Mouse (Mus musculus): ENCODE data around the gene Ecpas.

DNA sequence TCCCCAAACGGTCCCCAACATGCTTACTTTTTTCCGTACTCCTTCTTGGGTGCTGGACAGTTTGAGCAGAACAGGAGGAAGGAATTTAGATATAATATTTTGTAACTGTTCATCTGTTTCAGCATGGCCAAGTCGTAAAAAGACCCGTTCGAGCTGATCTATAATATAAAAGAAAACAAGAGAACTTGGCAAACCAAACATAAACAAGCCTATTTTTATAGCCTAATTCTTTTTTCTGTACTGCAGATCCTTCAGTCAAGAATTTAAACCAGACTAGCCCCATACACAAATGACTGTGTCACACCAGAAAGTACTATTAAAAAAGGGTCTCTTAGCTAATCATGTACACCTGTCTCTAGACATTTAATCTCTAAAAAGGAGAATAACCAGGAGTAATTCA lies 27.2 kb downstream of the Ecpas start:
- TF ChIP-seq CTCF (IDR thresholded peaks at IDR 0.05; ENCODE audit: control insufficient read depth, insufficient read depth, insufficient read length), result no peak
- no peak for TF ChIP-seq CEBPB (IDR thresholded peaks at IDR 0.05; ENCODE audit: low read depth)
- no peak for TF ChIP-seq USF1 (IDR thresholded peaks at IDR 0.05; ENCODE audit: low read depth)
- no peak for TF ChIP-seq MAX (IDR thresholded peaks at IDR 0.05)
- TF ChIP-seq FOSL1 (IDR thresholded peaks at IDR 0.05; ENCODE audit: insufficient read depth, low read length, poor library complexity, severe bottlenecking), result no peak

Measured in C2C12 (cell line).